Mouse (Mus musculus) liver, adult 2 months (tissue): Measurements from ENCODE around the gene Nek10.

ENCODE experiments used
- CTCF ChIP-seq: fragments of 200-500 bp; IDR thresholded peaks from 2 replicates; pipeline ENCODE4 v1.5.1; 2011; ENCODE audit warnings: low read depth, low read length, control low read depth
- POLR2A ChIP-seq: fragments of 200-500 bp; IDR thresholded peaks from 2 replicates; pipeline ENCODE4 v1.6.1; 2011; ENCODE audit warnings: low read length, control low read depth; ENCODE audit not compliant: insufficient read depth; ENCODE audit errors: extremely low read depth

- TF ChIP-seq CTCF (no peak), POLR2A (no peak)
Measured at GRCm38 (mm10) chr14:14781169-14781568, 22.0 kb upstream of the Nek10 start.
